ENCODE assay signal across 17 mouse cellular contexts in the genomic region with DNA sequence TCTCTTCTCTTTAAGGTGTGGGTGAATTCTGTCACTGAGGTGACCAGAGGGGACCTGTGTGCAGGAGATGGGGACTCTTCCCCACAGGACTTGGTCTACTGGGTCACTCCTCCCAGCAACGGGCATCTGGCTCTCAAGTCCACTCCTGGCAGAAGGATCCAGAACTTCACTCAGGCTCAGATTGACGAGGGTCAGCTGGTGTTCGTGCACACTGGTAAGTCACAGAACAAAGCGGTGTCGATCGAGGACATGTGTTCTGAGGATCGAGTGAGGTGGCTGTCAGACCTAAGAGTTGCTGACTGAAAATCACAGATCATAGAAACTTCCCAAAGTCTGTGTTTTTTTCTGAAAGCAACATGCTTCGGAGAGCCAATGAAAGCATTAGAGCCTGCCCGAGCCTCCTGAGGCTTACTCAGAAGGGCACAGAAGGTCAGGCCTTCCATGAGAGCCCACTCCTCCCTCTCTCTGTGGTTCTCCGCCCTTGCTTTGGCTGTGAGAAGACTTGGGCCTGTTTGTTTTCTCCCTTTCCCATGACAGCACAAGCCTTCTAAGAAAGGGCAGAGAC. TPM values are rescaled to one million over a fixed set of nuclear protein-coding genes. Genes with fewer than 3 reads are reported as not detected.
DNase-seq lines count a peak whose midpoint lies in the region; ATAC-seq and TF ChIP-seq lines count a peak whose summit lies in the region.
"Had no signal": no experiment of that assay in that cellular context is flagged by ENCODE, and none has a peak within 500 bp of the region (broad histone marks: within the 10 kb centered on the region; RNA-seq: fewer than 3 reads in every experiment).

No protein-coding gene starts in this region.

- intact Hi-C loops in heart, postnatal 25 days (cut with DNase I), result no loop called here

- TF ChIP-seq CTCF in lung, embryonic 14.5 days (IDR thresholded peaks at IDR 0.05; ENCODE audit: low read depth), result no peak
- TF ChIP-seq CTCF in lung, adult 2 months (IDR thresholded peaks at IDR 0.05; ENCODE audit: insufficient read depth, low read length), result no peak

- H3K4me3 ChIP-seq in lung, embryonic 14.5 days (ENCODE audit: low read depth, low read length), result no peak overlapping the region
- no peak overlapping the region for H3K4me3 ChIP-seq in lung, adult 2 months (replicated peaks; ENCODE audit: extremely low read depth, low read depth, low read length)
- H3K4me3 ChIP-seq in hindbrain, embryonic 13.5 days, result no peak overlapping the region
- H3K4me3 ChIP-seq: embryonic facial prominence, embryonic 10.5 days; forebrain, embryonic 13.5 days had no signal

- H3K36me3 ChIP-seq in lung, embryonic 14.5 days (ENCODE audit: insufficient read depth), result no peaks in the 10 kb centered on the region
- no peaks in the 10 kb centered on the region for H3K36me3 ChIP-seq in hindbrain, embryonic 13.5 days
- H3K36me3 ChIP-seq: embryonic facial prominence, embryonic 10.5 days had no signal

- no peak overlapping the region for H3K27ac ChIP-seq in lung, embryonic 14.5 days (ENCODE audit: low read depth)
- H3K27ac ChIP-seq in hindbrain, embryonic 13.5 days, result no peak overlapping the region
- H3K27ac ChIP-seq: embryonic facial prominence, embryonic 10.5 days; forebrain, embryonic 13.5 days had no signal

- H3K4me1 ChIP-seq in lung, embryonic 14.5 days (ENCODE audit: insufficient read depth), result no peaks in the 10 kb centered on the region
- no peaks in the 10 kb centered on the region for H3K4me1 ChIP-seq in lung, adult 2 months (ENCODE audit: control insufficient read depth, insufficient read depth, low read length)
- H3K4me1 ChIP-seq in hindbrain, embryonic 13.5 days (replicated peaks), result no peaks in the 10 kb centered on the region
- H3K4me1 ChIP-seq: forebrain, embryonic 13.5 days had no signal

- H3K9me3 ChIP-seq in lung, embryonic 14.5 days (ENCODE audit: low read depth, low read length), result no peaks in the 10 kb centered on the region
- no peaks in the 10 kb centered on the region for H3K9me3 ChIP-seq in hindbrain, embryonic 13.5 days
- H3K9me3 ChIP-seq: embryonic facial prominence, embryonic 10.5 days; forebrain, embryonic 13.5 days had no signal

- TF ChIP-seq POLR2A in lung, adult 2 months (IDR thresholded peaks at IDR 0.05; ENCODE audit: borderline replicate concordance, extremely low read depth, low read depth, low read length), result no peak

- ATAC-seq in lung, embryonic 14.5 days (ENCODE audit: insufficient read depth), result no peak
- no peak for ATAC-seq in hindbrain, embryonic 13.5 days (ENCODE audit: low FRiP score)
- ATAC-seq: forebrain, embryonic 13.5 days; forebrain, postnatal 0 days; hindbrain, embryonic 16.5 days; inflammation-experienced regulatory T-cells, adult 6 months had no signal

- H3K4me2 ChIP-seq in lung, embryonic 14.5 days, result no peak overlapping the region
- H3K4me2 ChIP-seq in hindbrain, embryonic 13.5 days, result no peak overlapping the region
- H3K4me2 ChIP-seq: forebrain, embryonic 13.5 days had no signal

- peak; percentile 12 for DNase-seq in heart, adult 8-10 months (ENCODE audit: low spot score)
- no peak for DNase-seq in heart, postnatal 25 days (ENCODE audit: low spot score)
- DNase-seq in lung, embryonic 14.5 days, result peak; percentile 27
- DNase-seq in lung, adult 2 months, result no peak
- DNase-seq in lung, postnatal 36 days, result peak; percentile 63
- no peak for DNase-seq in urinary bladder, postnatal 25 days (ENCODE audit: low spot score)
- DNase-seq: adrenal gland, postnatal 10 days; cerebellum, adult 11 months; cerebellum, adult 9-11 months; forebrain, postnatal 0 days; gastrocnemius, postnatal 36 days had no signal

- 50% methylated on average over 10 of the region's 10 CpGs for WGBS in lung, embryonic 14.5 days
- 65% methylated on average over 10 of the region's 10 CpGs for WGBS in lung, adult 2 months
- WGBS in hindbrain, embryonic 13.5 days, result 68% methylated on average over 10 of the region's 10 CpGs

- no peaks in the 10 kb centered on the region for H3K27me3 ChIP-seq in lung, embryonic 14.5 days (ENCODE audit: insufficient read depth, low read length)
- H3K27me3 ChIP-seq in hindbrain, embryonic 13.5 days, result no peaks in the 10 kb centered on the region
- H3K27me3 ChIP-seq: forebrain, embryonic 13.5 days had no signal

- H3K9ac ChIP-seq in lung, embryonic 14.5 days, result no peak overlapping the region
- no peak overlapping the region for H3K9ac ChIP-seq in hindbrain, embryonic 13.5 days
- H3K9ac ChIP-seq: forebrain, embryonic 13.5 days; forebrain, postnatal 0 days had no signal

RNA-seq across cellular contexts. Expression of a gene that starts 49.5 kb away (rescaled TPM):
- total RNA-seq in heart, adult 8-10 months (2022), result 1 to 10 TPM; 2.8 to 4.1 (median 3.2) TPM
- 1 to 10 TPM; 1.7 to 2.2 TPM for total RNA-seq in heart, postnatal 25 days (2021)
- 5.3 and 5.4 TPM in 2 replicates for polyA plus RNA-seq in lung, embryonic 14.5 days (2014; fragmentation: Nextera tagmentation; extraction: Ambion mirVana)
- polyA plus RNA-seq in lung, adult 2 months (2012; rRNA removed), result 4.2 and 6.2 TPM in 2 replicates
- polyA plus RNA-seq in hindbrain, embryonic 13.5 days (2015; fragmentation: Nextera tagmentation; extraction: Ambion mirVana), result 0.92 and 0.96 TPM in 2 replicates
- total RNA-seq: MEL had no signal
- polyA plus RNA-seq: inflammation-experienced regulatory T-cells, adult 6 months had no signal

Comparison
In these comparisons a context has a peak if more than half of its experiments do, and no peak if none do; other contexts are left out.
1. DNase-seq: peak in heart, adult 8-10 months (single experiment), lung, embryonic 14.5 days (single experiment) and lung, postnatal 36 days (single experiment); none in heart, postnatal 25 days (single experiment), lung, adult 2 months (single experiment) and urinary bladder, postnatal 25 days (single experiment).